Mouse (Mus musculus) small intestine, adult 2 months (tissue): ENCODE results near the gene Ptch1. TPM values are rescaled to one million over a fixed set of nuclear protein-coding genes. Genes with fewer than 3 reads are reported as not detected.
A peak's percentile ranks its signal among the peaks of the same experiment; 100 is the strongest.

Experiments used
- H3K27ac ChIP-seq: fragments of 200-500 bp; 2 replicates; pipeline ENCODE4 v1.5.1; 2012; ENCODE audit warnings: low read depth, low read length, control low read depth, inconsistent platforms; ENCODE audit not compliant: insufficient read depth
- H3K27me3 ChIP-seq: fragments of 200-500 bp; 2 replicates; pipeline ENCODE4 v1.6.1; 2012; ENCODE audit warnings: mild to moderate bottlenecking, moderate library complexity, low read length, inconsistent platforms; ENCODE audit not compliant: control insufficient read depth, insufficient read depth
- H3K36me3 ChIP-seq: fragments of 200-500 bp; 2 replicates; pipeline ENCODE4 v1.6.1; 2012; ENCODE audit warnings: mild to moderate bottlenecking, low read length, control low read depth, inconsistent platforms; ENCODE audit not compliant: control insufficient read depth, insufficient read depth
- H3K4me1 ChIP-seq: fragments of 200-500 bp; 2 replicates; pipeline ENCODE4 v1.6.1; 2012; ENCODE audit warnings: low read length, inconsistent platforms, mixed read lengths; ENCODE audit not compliant: control insufficient read depth, insufficient read depth, insufficient read length
- H3K4me3 ChIP-seq: fragments of 200-500 bp; 2 replicates; pipeline ENCODE4 v1.5.1; 2012; ENCODE audit warnings: low read depth, mild to moderate bottlenecking, control low read depth, inconsistent platforms, low read length, moderate library complexity
- CTCF ChIP-seq: fragments of 200-500 bp; IDR thresholded peaks from 2 replicates; pipeline ENCODE4 v1.5.1; 2012; ENCODE audit warnings: low read depth, mild to moderate bottlenecking, control low read depth, inconsistent platforms, low read length, moderate library complexity, mixed read lengths; ENCODE audit not compliant: insufficient replicate concordance, insufficient read length; ENCODE audit errors: extremely low read depth
- POLR2A ChIP-seq: fragments of 200-500 bp; IDR thresholded peaks from 2 replicates; pipeline ENCODE4 v1.6.1; 2012; ENCODE audit warnings: low read depth, mild to moderate bottlenecking, control low read depth, inconsistent platforms, low read length, moderate library complexity
- WGBS: fragments of 180-500 bp; shearing (Covaris S2); methylation state at CpG from one replicate; pipeline ENCODE4 v1.1.7; 2018; 5-methylcytosine and 5-hydroxymethylcytosine counted together
- polyA plus RNA-seq: library from polyadenylated mRNA; depleted of rRNA; stranded (reverse); fragments of >200 nt; gene quantifications from 2 replicates; pipeline ENCODE4 v1.2.3, GENCODE M21; 2012

Gene Ptch1
- polyA plus RNA-seq, 1 experiment = 20.5 TPM

DNA sequence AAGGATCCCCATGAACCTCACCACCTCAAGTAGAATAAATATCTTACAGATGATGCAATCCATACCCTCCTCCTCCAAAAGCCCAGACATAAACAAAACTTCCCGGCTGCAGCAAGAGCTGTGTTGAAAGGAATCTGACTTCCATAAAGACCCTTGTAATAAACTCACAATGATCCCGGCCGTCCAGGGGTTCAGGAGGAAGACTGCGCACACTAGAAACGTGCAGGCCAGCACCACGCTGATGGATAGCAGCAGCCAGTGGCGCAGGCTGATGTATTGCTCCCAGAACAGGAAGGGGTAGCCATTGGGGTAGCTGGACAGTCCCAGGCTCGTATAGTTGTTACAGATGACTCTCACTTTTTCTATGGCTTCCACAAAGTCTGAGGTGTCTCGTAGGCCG, 50.6 kb downstream of the Ptch1 start:
- no peak for TF ChIP-seq CTCF
- no peak for TF ChIP-seq POLR2A
- 77% methylated on average over 10 of the region's 10 CpGs for WGBS
- Histone ChIP-seq H3K4me3 (no peak overlapping the region), H3K27me3 (no peaks in the 10 kb centered on the region), H3K36me3 (peaks cover 52% of the 10 kb centered on the region), H3K4me1 (peaks cover 3% of the 10 kb centered on the region; the same call in 1 of the 2 replicates), H3K27ac (0 out of 2 replicates have a peak overlapping the region, but pooled peaks have one; percentile 4)

DNA sequence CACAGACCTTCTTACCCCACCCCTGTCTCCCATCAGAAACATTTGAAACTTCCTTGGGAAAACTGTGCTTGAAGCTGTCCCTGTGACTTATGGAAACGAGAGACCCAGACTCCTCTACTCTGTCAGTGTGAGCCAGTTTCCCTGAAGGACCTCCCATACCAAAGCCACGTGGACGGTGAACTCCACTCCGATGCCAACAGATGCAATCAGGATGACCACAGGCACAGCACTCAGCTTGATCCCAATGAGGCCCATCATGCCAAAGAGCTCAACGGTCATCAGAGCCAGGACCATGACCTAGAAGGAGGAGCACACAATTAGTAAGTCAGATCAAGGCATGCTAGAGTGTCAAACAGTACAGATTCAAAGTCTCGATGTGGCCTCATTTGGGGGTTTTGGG, 53.3 kb downstream of the Ptch1 start:
- Histone ChIP-seq H3K4me3 (no peak overlapping the region), H3K27ac (no peak overlapping the region), H3K4me1 (peaks cover 3% of the 10 kb centered on the region; the same call in 1 of the 2 replicates), H3K27me3 (no peaks in the 10 kb centered on the region), H3K36me3 (peaks cover 62% of the 10 kb centered on the region)
- 79% methylated on average over 6 of the region's 6 CpGs for WGBS
- TF ChIP-seq POLR2A (no peak), CTCF (no peak)

DNA sequence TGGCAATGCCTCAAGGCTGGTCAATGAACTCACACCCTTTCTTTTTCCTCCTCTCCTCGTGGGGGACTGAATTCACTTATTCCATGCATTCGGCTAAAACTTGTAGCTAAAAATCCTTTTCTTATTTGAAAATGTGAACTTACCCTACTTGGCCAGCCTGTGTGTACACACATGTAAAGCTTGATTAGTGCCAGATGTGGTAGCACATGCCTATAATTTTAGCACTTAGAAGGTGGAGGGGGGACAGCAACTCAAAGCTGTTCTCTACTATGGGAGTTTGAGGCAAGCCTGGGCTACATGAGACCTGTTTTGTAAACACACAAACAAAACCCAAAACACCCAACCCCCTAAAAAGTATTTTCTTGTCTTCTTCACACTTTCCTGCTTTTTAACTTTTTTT, 56.9 kb downstream of the Ptch1 start:
- WGBS = 67% methylated on average over 2 of the region's 2 CpGs
- H3K27me3 ChIP-seq = no peaks in the 10 kb centered on the region
- peaks cover 73% of the 10 kb centered on the region for H3K36me3 ChIP-seq
- no peak overlapping the region for H3K27ac ChIP-seq
- H3K4me3 ChIP-seq = no peak overlapping the region
- H3K4me1 ChIP-seq = peaks cover 2% of the 10 kb centered on the region; the same call in 1 of the 2 replicates
- TF ChIP-seq CTCF (no peak), POLR2A (no peak)

DNA sequence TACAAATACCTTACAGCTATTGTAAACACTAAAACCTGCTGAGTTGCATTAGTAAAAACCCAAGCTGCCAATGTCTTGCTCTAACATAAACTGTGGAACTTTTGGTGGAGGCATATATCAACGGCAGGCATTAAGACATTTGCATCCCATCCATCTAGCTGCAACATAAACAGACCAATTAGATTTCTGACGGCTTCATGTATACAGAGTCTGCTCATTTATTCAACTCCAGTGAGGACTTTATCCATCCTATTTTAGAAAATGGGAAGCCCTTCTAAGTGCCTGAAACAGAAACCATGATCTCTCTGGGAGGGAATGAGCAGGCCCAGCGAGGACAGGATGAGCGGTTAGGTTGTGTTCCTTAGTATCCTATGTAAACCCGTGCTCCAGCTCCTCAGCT, 57.9 kb downstream of the Ptch1 start:
- H3K27ac ChIP-seq = no peak overlapping the region
- H3K4me1 ChIP-seq = peaks cover 2% of the 10 kb centered on the region; the same call in 1 of the 2 replicates
- H3K36me3 ChIP-seq = peaks cover 80% of the 10 kb centered on the region

GRCm38 (mm10) chr13:63514931-63515360, 58.5 kb downstream of the Ptch1 start:
- H3K36me3 ChIP-seq = peaks cover 79% of the 10 kb centered on the region
- no peak overlapping the region for H3K27ac ChIP-seq
- TF ChIP-seq CTCF (no peak), POLR2A (no peak)
- peaks cover 2% of the 10 kb centered on the region; the same call in 1 of the 2 replicates for H3K4me1 ChIP-seq
- H3K4me3 ChIP-seq = no peak overlapping the region
- H3K27me3 ChIP-seq = no peaks in the 10 kb centered on the region
- WGBS = 81% methylated on average over 8 of the region's 8 CpGs

More for the DNA sequence above, 57.9 kb downstream of the Ptch1 start:
- TF ChIP-seq CTCF (no peak), POLR2A (no peak)
- Histone ChIP-seq H3K4me3 (no peak overlapping the region), H3K27me3 (no peaks in the 10 kb centered on the region)
- WGBS = 80% methylated on average over 5 of the region's 5 CpGs

- H3K27me3 ChIP-seq = no peaks in the 10 kb centered on the region
- H3K4me3 ChIP-seq = no peak overlapping the region
- no peak for TF ChIP-seq CTCF
- TF ChIP-seq POLR2A = no peak
- peaks cover 2% of the 10 kb centered on the region; the same call in 1 of the 2 replicates for H3K4me1 ChIP-seq
- no peak overlapping the region for H3K27ac ChIP-seq
- 76% methylated on average over 26 of the region's 26 CpGs for WGBS
- peaks cover 75% of the 10 kb centered on the region for H3K36me3 ChIP-seq
Measured at GRCm38 (mm10) chr13:63513374-63514098, 59.9 kb downstream of the Ptch1 start.

- H3K27ac ChIP-seq = no peak overlapping the region
- H3K27me3 ChIP-seq = no peaks in the 10 kb centered on the region
- H3K4me3 ChIP-seq = no peak overlapping the region
- WGBS = 74% methylated on average over 6 of the region's 6 CpGs
- TF ChIP-seq POLR2A (no peak), CTCF (no peak)
- H3K4me1 ChIP-seq = peaks cover 2% of the 10 kb centered on the region; the same call in 1 of the 2 replicates
- H3K36me3 ChIP-seq = peaks cover 73% of the 10 kb centered on the region
Measured at GRCm38 (mm10) chr13:63512411-63512810, 61.0 kb downstream of the Ptch1 start.
